Mouse (Mus musculus) MEL (cell line): ENCODE measurements around the gene Serhl. TPM values are rescaled to one million over a fixed set of nuclear protein-coding genes. Genes with fewer than 3 reads are reported as not detected.

Source experiments
- DNase-seq: peaks from one replicate; pipeline ENCODE4 v3.0.0; 2011; ENCODE audit warnings: low read depth, low spot score
- H3K27ac ChIP-seq: 2 replicates; pipeline ENCODE4 v1.5.1; 2012; ENCODE audit warnings: low read depth, mild to moderate bottlenecking, control low read depth, low read length, moderate library complexity; ENCODE audit not compliant: control insufficient read depth
- H3K27me3 ChIP-seq, 2 experiments: fragments of 150-350 bp in 1 of 2; sonication (generic) in 1 of 2; 2 replicates each; pipeline ENCODE4 v1.6.1; 2012; ENCODE audit warnings: low read length in 2 of 2, mild to moderate bottlenecking in 2 of 2, improper control_type of control experiment in 1 of 2, moderate library complexity in 1 of 2; ENCODE audit not compliant: insufficient read depth in 2 of 2, control insufficient read depth in 1 of 2
- H3K36me3 ChIP-seq, 2 experiments: 2 replicates each; pipeline ENCODE4 v1.6.1; 2012 to 2014; ENCODE audit warnings: low read length in 2 of 2, improper control_type of control experiment in 1 of 2, inconsistent platforms in 1 of 2, mild to moderate bottlenecking in 1 of 2; ENCODE audit not compliant: insufficient read depth in 2 of 2, control insufficient read depth in 1 of 2
- H3K4me1 ChIP-seq, 2 experiments: fragments of 150-350 bp in 1 of 2; sonication (generic) in 1 of 2; 2 replicates each; pipeline ENCODE4 v1.6.1; 2012; ENCODE audit warnings: low read length in 2 of 2, improper control_type of control experiment in 1 of 2, mild to moderate bottlenecking in 1 of 2; ENCODE audit not compliant: insufficient read depth in 2 of 2, control insufficient read depth in 1 of 2
- H3K4me3 ChIP-seq, 2 experiments: fragments of 150-350 bp in 1 of 2; sonication (generic) in 1 of 2; 2 replicates each; pipeline ENCODE4 v1.5.1; 2012; ENCODE audit warnings: low read depth in 2 of 2, low read length in 2 of 2, mild to moderate bottlenecking in 2 of 2, moderate library complexity in 2 of 2, control low read depth in 1 of 2, improper control_type of control experiment in 1 of 2; ENCODE audit not compliant: control insufficient read depth in 1 of 2, insufficient read depth in 1 of 2
- H3K79me2 ChIP-seq: 2 replicates; pipeline ENCODE4 v1.6.1; 2012; ENCODE audit warnings: mild to moderate bottlenecking, low read length, moderate library complexity; ENCODE audit not compliant: control insufficient read depth, poor library complexity, insufficient read depth
- H3K9ac ChIP-seq: 2 replicates; pipeline ENCODE4 v1.6.1; 2012; ENCODE audit warnings: low read depth, mild to moderate bottlenecking, control low read depth, low read length, moderate library complexity; ENCODE audit not compliant: control insufficient read depth, poor library complexity, severe bottlenecking
- H3K9me3 ChIP-seq: fragments of 150-350 bp; sonication (generic); replicated peaks from 2 replicates; pipeline ENCODE4 v1.6.1; 2012; ENCODE audit warnings: mild to moderate bottlenecking, low read length, improper control_type of control experiment, moderate library complexity; ENCODE audit not compliant: insufficient read depth
- BHLHE40 ChIP-seq: IDR thresholded peaks from 2 replicates; pipeline ENCODE4 v1.6.1; 2012; ENCODE audit warnings: low read depth, mild to moderate bottlenecking, inconsistent platforms, low read length, improper control_type of control experiment, borderline replicate concordance
- CHD1 ChIP-seq: IDR thresholded peaks from 2 replicates; pipeline ENCODE4 v1.6.1; 2012; ENCODE audit warnings: low read depth, mild to moderate bottlenecking, inconsistent platforms, low read length, improper control_type of control experiment
- CHD2 ChIP-seq: IDR thresholded peaks from 2 replicates; pipeline ENCODE4 v1.6.1; 2011; ENCODE audit warnings: low read length, improper control_type of control experiment
- CTCF ChIP-seq, 3 experiments: IDR thresholded peaks in 2 of 3; conservative IDR thresholded peaks in 1 of 3; 2 replicates each; pipeline ENCODE4 v1.5.1; 2011 to 2012; ENCODE audit warnings: low read length in 3 of 3, low read depth in 2 of 3, mild to moderate bottlenecking in 2 of 3, improper control_type of control experiment in 1 of 3, inconsistent platforms in 1 of 3, mixed read lengths in 1 of 3, moderate library complexity in 1 of 3; ENCODE audit not compliant: control insufficient read depth in 1 of 3, insufficient read depth in 1 of 3, poor library complexity in 1 of 3, severe bottlenecking in 1 of 3
- ELF1 ChIP-seq: IDR thresholded peaks from 2 replicates; pipeline ENCODE4 v1.6.1; 2014; ENCODE audit warnings: low read depth, mild to moderate bottlenecking, inconsistent platforms, low read length, improper control_type of control experiment, moderate library complexity
- EP300 ChIP-seq, 2 experiments: IDR thresholded peaks; 2 replicates each; pipeline ENCODE4 v1.6.1; 2011; ENCODE audit warnings: improper control_type of control experiment in 2 of 2, low read length in 2 of 2, low read depth in 1 of 2, mild to moderate bottlenecking in 1 of 2
- ETS1 ChIP-seq: IDR thresholded peaks from 2 replicates; pipeline ENCODE4 v1.6.1; 2012; ENCODE audit warnings: low read depth, mild to moderate bottlenecking, inconsistent platforms, low read length, improper control_type of control experiment, moderate library complexity
- GABPA ChIP-seq: IDR thresholded peaks from 2 replicates; pipeline ENCODE4 v1.6.1; 2012; ENCODE audit warnings: low read depth, mild to moderate bottlenecking, inconsistent platforms, low read length, improper control_type of control experiment, moderate library complexity
- HCFC1 ChIP-seq: IDR thresholded peaks from 2 replicates; pipeline ENCODE4 v1.6.1; 2012; ENCODE audit warnings: low read depth, mild to moderate bottlenecking, inconsistent platforms, low read length, improper control_type of control experiment, moderate library complexity
- JUND ChIP-seq: IDR thresholded peaks from 2 replicates; pipeline ENCODE4 v1.6.1; 2011; ENCODE audit warnings: low read depth, mild to moderate bottlenecking, improper control_type of control experiment, low read length
- KAT2A ChIP-seq: conservative IDR thresholded peaks from 2 replicates; pipeline ENCODE4 v1.6.1; 2012; ENCODE audit warnings: low read depth, low read length, improper control_type of control experiment, inconsistent platforms
- MAX ChIP-seq: IDR thresholded peaks from 2 replicates; pipeline ENCODE4 v1.6.1; 2011; ENCODE audit warnings: low read length, improper control_type of control experiment
- MEF2A ChIP-seq: IDR thresholded peaks from 2 replicates; pipeline ENCODE4 v1.6.1; 2014; ENCODE audit warnings: low read depth, mild to moderate bottlenecking, inconsistent platforms, low read length, improper control_type of control experiment; ENCODE audit not compliant: poor library complexity, insufficient replicate concordance, severe bottlenecking; ENCODE audit errors: extremely low read depth
- MXI1 ChIP-seq: IDR thresholded peaks from 2 replicates; pipeline ENCODE4 v1.6.1; 2011; ENCODE audit warnings: mild to moderate bottlenecking, low read depth, low read length, improper control_type of control experiment
- NRF1 ChIP-seq: IDR thresholded peaks from 2 replicates; pipeline ENCODE4 v1.6.1; 2014; ENCODE audit warnings: low read depth, mild to moderate bottlenecking, inconsistent platforms, low read length, improper control_type of control experiment, moderate library complexity; ENCODE audit not compliant: poor library complexity, insufficient read depth, severe bottlenecking
- POLR2A ChIP-seq, 2 experiments: IDR thresholded peaks; 2 replicates each; pipeline ENCODE4 v1.6.1; 2011 to 2012; ENCODE audit warnings: low read length in 2 of 2, mild to moderate bottlenecking in 2 of 2, control low read depth in 1 of 2, improper control_type of control experiment in 1 of 2, low read depth in 1 of 2, moderate library complexity in 1 of 2; ENCODE audit not compliant: control insufficient read depth in 1 of 2, insufficient read depth in 1 of 2, poor library complexity in 1 of 2
- POLR2AphosphoS2 ChIP-seq: IDR thresholded peaks from 2 replicates; pipeline ENCODE4 v1.6.1; 2011; ENCODE audit warnings: low read length, improper control_type of control experiment
- POLR2AphosphoS5 ChIP-seq: IDR thresholded peaks from 2 replicates; pipeline ENCODE4 v1.6.1; 2012; ENCODE audit warnings: low read depth, borderline replicate concordance, mild to moderate bottlenecking, inconsistent platforms, low read length, moderate library complexity, mixed read lengths
- RAD21 ChIP-seq: IDR thresholded peaks from 2 replicates; pipeline ENCODE4 v1.6.1; 2011; ENCODE audit warnings: mild to moderate bottlenecking, low read depth, low read length, improper control_type of control experiment
- SMC3 ChIP-seq: IDR thresholded peaks from 2 replicates; pipeline ENCODE4 v1.6.1; 2011; ENCODE audit warnings: low read depth, low read length, improper control_type of control experiment
- TAL1 ChIP-seq: IDR thresholded peaks from 2 replicates; pipeline ENCODE4 v1.6.1; 2012; ENCODE audit warnings: mild to moderate bottlenecking, inconsistent platforms, low read length, moderate library complexity, mixed read lengths
- TBP ChIP-seq: IDR thresholded peaks from 2 replicates; pipeline ENCODE4 v1.8.0; 2011; ENCODE audit warnings: low read depth, low read length, improper control_type of control experiment
- TCF12 ChIP-seq: IDR thresholded peaks from 2 replicates; pipeline ENCODE4 v1.6.1; 2014; ENCODE audit warnings: low read depth, mild to moderate bottlenecking, inconsistent platforms, low read length, improper control_type of control experiment, moderate library complexity
- ZKSCAN1 ChIP-seq: IDR thresholded peaks from 2 replicates; pipeline ENCODE4 v1.6.1; 2012; ENCODE audit warnings: low read depth, mild to moderate bottlenecking, inconsistent platforms, low read length, improper control_type of control experiment, moderate library complexity
- ZMIZ1 ChIP-seq: IDR thresholded peaks from 2 replicates; pipeline ENCODE4 v1.6.1; 2012; ENCODE audit warnings: low read depth, mild to moderate bottlenecking, inconsistent platforms, low read length, improper control_type of control experiment, moderate library complexity
- polyA plus RNA-seq, 2 experiments: library from polyadenylated mRNA; stranded (reverse) in 1 of 2; unstranded in 1 of 2; fragments of >175 nt in 1 of 2; fragments of >200 nt in 1 of 2; gene quantifications; 2 replicates each; pipeline versions ENCODE4 v1.2.1 to v1.2.4; 2012; ENCODE audit warnings: low replicate concordance in 2 of 2, low read depth in 1 of 2; ENCODE audit not compliant: insufficient read length in 2 of 2, insufficient read depth in 1 of 2, missing spikeins in 1 of 2
- total RNA-seq: library from RNA; depleted of rRNA; stranded (reverse); fragments of 300-350 nt; gene quantifications from 2 replicates; pipeline ENCODE4 v1.2.3, GENCODE M21; 2012

The Serhl gene
- total and polyA plus RNA-seq, 3 experiments, result 19.6 to 57.3 TPM; not detected in 1

DNA sequence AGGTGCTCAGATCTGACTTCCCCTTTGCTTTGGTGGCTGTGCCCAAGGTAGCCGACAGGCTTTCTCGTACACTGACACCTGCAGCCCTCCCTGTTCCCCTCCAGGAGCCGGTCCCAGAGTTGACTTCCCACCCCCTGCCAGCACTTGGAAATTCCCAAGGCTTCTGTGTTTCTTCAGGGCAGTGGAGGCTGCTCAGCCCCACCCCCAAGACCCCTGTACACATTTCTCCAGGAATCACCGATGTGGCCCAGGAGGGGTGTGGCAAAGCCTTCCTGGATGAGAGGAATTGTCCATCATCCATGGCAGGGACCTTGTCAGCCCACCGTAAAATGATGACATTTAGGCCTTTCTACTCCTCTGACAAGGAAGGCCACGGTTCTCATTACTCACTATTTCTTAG is 22.0 kb downstream of the Serhl start:
- H3K9ac ChIP-seq, result no peak overlapping the region
- H3K4me1 ChIP-seq, result no peaks in the 10 kb centered on the region
- no peaks in the 10 kb centered on the region for H3K36me3 ChIP-seq
- TF ChIP-seq ZMIZ1, result no peak
- no peak for TF ChIP-seq CTCF (IDR thresholded peaks at IDR 0.05 in 2 of 3, conservative IDR thresholded peaks at IDR 0.05 in 1 of 3; ENCODE audit: control insufficient read depth in 1 of 3, insufficient read depth in 1 of 3, low read depth in 2 of 3, low read length in 3 of 3, poor library complexity in 1 of 3, severe bottlenecking in 1 of 3)
- TF ChIP-seq JUND, result no peak
- no peak for TF ChIP-seq RAD21
- TF ChIP-seq EP300 (IDR thresholded peaks at IDR 0.05; ENCODE audit: low read depth in 1 of 2, low read length in 2 of 2), result no peak
- TF ChIP-seq KAT2A, result no peak
- no peak for TF ChIP-seq ETS1
- no peak for TF ChIP-seq MXI1
- no peak for TF ChIP-seq MAX
- no peak for TF ChIP-seq ELF1
- TF ChIP-seq TCF12, result no peak
- no peak for TF ChIP-seq ZKSCAN1
- no peak for TF ChIP-seq POLR2A (IDR thresholded peaks at IDR 0.05; ENCODE audit: control insufficient read depth in 1 of 2, insufficient read depth in 1 of 2, low read depth in 1 of 2, low read length in 2 of 2, poor library complexity in 1 of 2)
- no peak for TF ChIP-seq BHLHE40
- no peak for TF ChIP-seq HCFC1
- no peak for TF ChIP-seq NRF1
- TF ChIP-seq MEF2A, result no peak
- no peak for TF ChIP-seq TAL1
- TF ChIP-seq CHD1, result no peak
- TF ChIP-seq, all 39 proteins: peak for 0
- H3K4me3 ChIP-seq, result no peak overlapping the region
- DNase-seq, result no peak
- H3K79me2 ChIP-seq, result no peaks in the 10 kb centered on the region
- H3K27ac ChIP-seq, result no peak overlapping the region
- no peaks in the 10 kb centered on the region for H3K27me3 ChIP-seq
- no peaks in the 10 kb centered on the region for H3K9me3 ChIP-seq

DNA sequence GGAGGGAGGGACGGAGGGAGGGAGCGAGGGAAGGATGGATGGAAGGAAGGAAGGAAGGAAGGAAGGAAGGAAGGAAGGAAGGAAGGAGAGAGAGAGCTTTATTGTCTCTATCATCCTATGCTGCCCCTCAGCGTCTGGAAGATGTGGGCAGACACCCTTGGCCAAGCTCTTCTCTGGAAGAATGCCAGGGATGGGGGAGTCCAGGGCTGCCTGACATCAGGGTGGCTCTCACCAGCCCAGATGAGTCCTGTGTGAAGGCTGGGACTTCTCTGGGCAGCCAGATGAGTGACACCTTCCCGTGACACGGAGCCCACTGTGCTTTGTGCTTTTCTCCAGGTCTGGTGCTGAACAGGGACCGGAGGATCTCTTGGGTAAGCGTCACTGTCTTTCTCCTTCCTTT is 22.6 kb downstream of the Serhl start:
- TF ChIP-seq TAL1 (no peak), CHD1 (no peak), SMC3 (no peak), EP300 (IDR thresholded peaks at IDR 0.05; ENCODE audit: low read depth in 1 of 2, low read length in 2 of 2) (no peak), CTCF (IDR thresholded peaks at IDR 0.05 in 2 of 3, conservative IDR thresholded peaks at IDR 0.05 in 1 of 3; ENCODE audit: control insufficient read depth in 1 of 3, insufficient read depth in 1 of 3, low read depth in 2 of 3, low read length in 3 of 3, poor library complexity in 1 of 3, severe bottlenecking in 1 of 3) (no peak), POLR2A (IDR thresholded peaks at IDR 0.05; ENCODE audit: control insufficient read depth in 1 of 2, insufficient read depth in 1 of 2, low read depth in 1 of 2, low read length in 2 of 2, poor library complexity in 1 of 2) (no peak), GABPA (no peak), MXI1 (no peak), TBP (no peak), NRF1 (no peak), ZKSCAN1 (no peak), CHD2 (no peak), POLR2AphosphoS5 (no peak), MEF2A (no peak), ETS1 (no peak), ELF1 (no peak), POLR2AphosphoS2 (no peak), BHLHE40 (no peak)
- Histone ChIP-seq H3K4me3 (no peak overlapping the region), H3K27me3 (no peaks in the 10 kb centered on the region), H3K9me3 (no peaks in the 10 kb centered on the region), H3K36me3 (no peaks in the 10 kb centered on the region), H3K4me1 (no peaks in the 10 kb centered on the region), H3K27ac (no peak overlapping the region), H3K79me2 (no peaks in the 10 kb centered on the region), H3K9ac (no peak overlapping the region)
- DNase-seq, result no peak
